Mouse (Mus musculus) adrenal gland, adult (tissue): ENCODE results near the gene Avpr1b.
A peak's percentile ranks its signal among the peaks of the same experiment; 100 is the strongest.

Source experiments
- DNase-seq, 2 experiments: peaks; one replicate each; pipeline ENCODE4 v3.0.0; 2022 to 2023; ENCODE audit warnings: low spot score in 1 of 2; ENCODE audit not compliant: inconsistent age in 2 of 2

Avpr1b gene

GRCm38 (mm10) chr1:131598905-131599304 is at the start of gene Avpr1b:
Gene Avpr1b (plus strand): TSS chr1:131599239.
- no peak for DNase-seq

- DNase-seq: no peak
These were observed 47.1 kb upstream of the Avpr1b start for GRCm38 (mm10) chr1:131551956-131552355.

GRCm38 (mm10) chr1:131553428-131553827 is 45.6 kb upstream of the Avpr1b start:
- no peak for DNase-seq

- peak; percentile 79 to 92 for DNase-seq
These were observed 43.8 kb upstream of the Avpr1b start for GRCm38 (mm10) chr1:131555042-131555812.

GRCm38 (mm10) chr1:131560500-131560899 is 38.5 kb upstream of the Avpr1b start:
- no peak for DNase-seq

- no peak for DNase-seq
These were observed 37.0 kb upstream of the Avpr1b start for GRCm38 (mm10) chr1:131562081-131562480.

DNA sequence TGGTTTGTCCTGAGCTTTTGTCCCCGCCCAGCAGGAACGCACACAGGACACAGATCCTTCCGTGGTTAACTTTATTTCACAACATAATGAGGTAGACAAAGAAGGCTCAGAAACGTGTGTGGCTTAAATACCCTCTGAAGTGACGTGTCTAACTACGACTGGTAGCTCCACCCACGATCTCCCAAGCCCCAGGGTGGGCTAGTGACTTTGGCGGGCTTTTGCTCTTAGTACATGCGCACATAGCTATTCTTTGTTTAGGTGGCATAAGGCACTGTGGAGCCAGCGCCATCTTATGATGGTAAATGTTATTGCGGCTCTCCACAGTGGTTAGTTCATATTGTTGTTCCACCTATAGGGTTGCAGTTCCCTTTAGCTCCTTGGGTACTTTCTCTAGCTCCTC is 33.0 kb upstream of the Avpr1b start:
- DNase-seq: peak in 1 of 2 experiments; percentile 63

- DNase-seq: no peak
These were observed 29.3 kb upstream of the Avpr1b start for GRCm38 (mm10) chr1:131569721-131570120.

DNA sequence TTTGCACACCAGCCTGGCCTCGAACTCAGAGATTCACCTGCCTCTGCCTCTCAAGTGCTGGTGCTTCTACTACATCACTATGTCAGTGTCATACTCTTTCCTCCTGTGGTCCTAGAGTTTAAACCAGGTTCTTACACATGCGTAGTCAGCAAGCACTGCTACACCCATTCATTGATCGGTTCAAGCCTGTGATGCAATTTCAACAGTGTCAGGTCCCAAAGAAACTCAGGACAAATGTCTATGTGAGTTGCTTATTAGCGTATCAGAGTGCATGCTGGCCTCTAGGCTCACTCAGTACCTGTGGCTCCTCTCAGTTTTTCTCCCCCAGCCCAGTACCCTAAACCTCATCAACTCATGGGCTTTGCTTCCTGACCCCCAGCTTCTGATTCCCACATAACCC is 28.6 kb upstream of the Avpr1b start:
- no peak for DNase-seq

GRCm38 (mm10) chr1:131573721-131574120 is 25.3 kb upstream of the Avpr1b start:
- no peak for DNase-seq

DNA sequence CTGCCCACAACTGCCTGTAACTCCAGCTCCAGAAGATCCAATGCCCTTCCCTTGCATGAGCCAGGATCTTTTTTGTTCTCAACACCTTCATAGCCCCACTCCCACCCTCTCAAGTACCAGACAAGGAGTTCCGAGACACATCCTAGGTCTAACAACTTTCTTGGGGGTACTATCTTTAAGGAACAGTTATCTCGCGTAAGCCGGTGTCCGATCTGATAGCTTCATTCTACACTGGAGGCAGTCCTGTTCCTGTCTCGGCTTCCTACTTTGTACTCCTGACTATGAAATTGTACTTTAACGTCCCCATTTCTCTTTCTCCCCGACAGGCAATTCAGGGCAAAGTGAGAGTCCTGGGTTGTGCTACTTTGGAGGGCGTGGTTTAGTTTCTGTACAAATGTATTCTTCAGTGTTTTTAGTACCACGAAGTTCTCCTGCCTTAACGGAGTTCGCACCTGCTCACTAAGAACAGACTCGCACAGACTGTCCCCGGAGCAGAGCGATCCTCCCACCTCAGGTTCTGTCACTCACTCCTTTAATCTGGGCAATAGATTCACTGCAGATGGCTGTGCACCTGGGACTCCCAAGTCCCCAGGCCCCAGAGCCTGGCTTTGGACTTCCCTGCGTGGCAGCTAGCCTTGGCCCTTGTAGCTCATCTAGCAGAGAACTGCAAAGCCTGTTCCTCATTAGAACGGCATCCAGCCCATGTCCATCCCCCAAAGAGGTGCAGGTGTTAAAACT is 19.9 kb upstream of the Avpr1b start:
- no peak for DNase-seq

GRCm38 (mm10) chr1:131580389-131580788 is 18.6 kb upstream of the Avpr1b start:
- DNase-seq: no peak

DNA sequence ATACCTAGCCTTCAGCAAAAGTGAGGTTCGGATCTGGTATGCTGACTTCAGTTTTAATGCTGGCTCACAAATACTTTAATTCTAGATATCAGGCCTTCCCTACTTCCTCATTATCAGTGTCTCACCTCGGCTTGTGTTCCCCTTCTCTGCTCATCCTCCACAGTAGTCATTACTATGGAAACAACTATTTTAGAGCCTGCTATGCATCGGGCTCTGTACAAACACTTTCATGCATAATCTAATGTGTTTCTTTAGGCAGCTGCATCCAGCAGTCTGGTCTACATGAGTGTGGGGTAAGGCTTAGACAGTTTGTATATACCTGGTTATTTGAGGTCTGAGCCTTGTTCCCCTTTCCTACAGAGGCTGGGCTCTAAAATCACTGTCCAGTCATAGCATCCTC is 15.4 kb upstream of the Avpr1b start:
- DNase-seq: no peak

GRCm38 (mm10) chr1:131586836-131587235 is 12.2 kb upstream of the Avpr1b start:
- peak; percentile 55 to 76 for DNase-seq

GRCm38 (mm10) chr1:131600314-131600713 is 1.3 kb downstream of the Avpr1b start:
- no peak for DNase-seq

DNA sequence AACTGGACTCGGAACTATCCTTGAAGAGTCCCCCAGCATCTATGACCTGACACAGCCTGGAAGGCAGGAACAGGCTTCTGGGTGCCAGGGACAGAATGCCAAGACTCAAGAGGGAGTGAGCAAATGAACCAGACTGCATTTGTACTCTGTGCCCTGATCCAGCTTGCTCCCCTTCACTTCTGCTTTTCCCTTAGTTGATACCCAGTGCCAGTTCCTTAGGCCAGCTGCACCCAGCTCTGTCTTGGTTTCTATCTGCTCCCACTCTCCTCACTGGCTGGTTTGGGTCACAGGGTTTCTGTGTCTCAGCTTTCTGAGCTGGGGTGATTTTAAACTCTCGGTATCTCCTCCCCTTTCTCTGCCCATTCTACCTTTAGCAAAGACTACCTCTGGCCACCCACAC is 7.7 kb downstream of the Avpr1b start:
- DNase-seq: no peak

GRCm38 (mm10) chr1:131612556-131613155 is 13.6 kb downstream of the Avpr1b start:
- DNase-seq: no peak

- DNase-seq: peak; percentile 53 to 86
These were observed 14.5 kb downstream of the Avpr1b start for GRCm38 (mm10) chr1:131613361-131614133.

- DNase-seq: no peak
These were observed 15.6 kb downstream of the Avpr1b start for GRCm38 (mm10) chr1:131614641-131615040.

GRCm38 (mm10) chr1:131616131-131616530 is 17.1 kb downstream of the Avpr1b start:
- no peak for DNase-seq

GRCm38 (mm10) chr1:131616546-131617220 is 17.6 kb downstream of the Avpr1b start:
- DNase-seq: no peak
